Mouse (Mus musculus) adrenal gland, postnatal 4 days (tissue): Measurements from ENCODE around the gene Acyp2. TPM values are rescaled to one million over a fixed set of nuclear protein-coding genes. Genes with fewer than 3 reads are reported as not detected.
A peak's percentile ranks its signal among the peaks of the same experiment; 100 is the strongest.

Source experiments
- DNase-seq, 2 experiments: peaks; one replicate each; pipeline ENCODE4 v3.0.0; 2021 to 2022; ENCODE audit warnings: low spot score in 2 of 2, mixed read lengths in 2 of 2
- total RNA-seq, 2 experiments: library from RNA; stranded (reverse); gene quantifications; 2 replicates each; pipeline ENCODE4 v1.2.3; 2021

The Acyp2 gene
- total RNA-seq, 2 experiments from 2014 or later, result 17.3 to 21.0 TPM

- DNase-seq, result no peak
These were observed 52.1 kb downstream of the Acyp2 start for GRCm38 (mm10) chr11:30597259-30597658.

DNA sequence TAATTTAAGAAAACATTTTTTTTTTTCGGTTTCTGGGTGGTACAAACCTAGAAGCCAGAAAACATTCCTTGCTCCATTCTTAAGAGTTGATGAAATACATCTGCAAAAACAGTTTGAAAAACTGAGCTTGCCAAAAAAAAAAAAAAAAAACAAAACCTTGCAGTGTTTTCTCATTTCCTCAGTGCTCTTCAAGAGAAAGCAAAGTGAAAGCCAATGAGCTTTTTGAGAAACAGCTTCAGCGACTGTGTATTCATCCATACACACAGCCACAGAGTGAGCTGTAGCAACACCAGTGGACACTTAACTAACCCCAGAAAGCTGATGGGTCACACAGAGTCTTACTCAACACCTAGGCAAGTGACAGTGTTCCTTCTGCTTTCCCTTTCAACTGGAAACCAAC lies 69.4 kb downstream of the Acyp2 start:
- no peak for DNase-seq

DNA sequence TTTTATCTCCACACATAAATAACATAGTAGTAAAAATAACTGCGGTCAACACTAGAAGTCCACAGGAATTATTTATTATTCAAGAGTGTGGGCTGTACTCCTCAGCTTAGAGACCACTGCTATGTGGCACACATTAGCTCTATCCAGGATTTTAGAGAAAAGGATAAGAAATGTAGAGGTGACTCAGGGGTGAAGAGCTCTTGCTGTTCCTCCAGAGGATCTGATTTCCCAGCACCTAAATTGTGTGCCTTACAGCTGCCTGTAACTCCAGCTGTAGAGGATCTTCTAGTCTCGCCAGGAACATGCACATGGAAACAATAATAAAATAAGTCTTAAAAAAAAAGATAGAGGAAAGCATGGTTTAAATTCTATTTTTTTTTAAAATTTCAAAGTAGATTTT lies 70.5 kb downstream of the Acyp2 start:
- no peak for DNase-seq

DNA sequence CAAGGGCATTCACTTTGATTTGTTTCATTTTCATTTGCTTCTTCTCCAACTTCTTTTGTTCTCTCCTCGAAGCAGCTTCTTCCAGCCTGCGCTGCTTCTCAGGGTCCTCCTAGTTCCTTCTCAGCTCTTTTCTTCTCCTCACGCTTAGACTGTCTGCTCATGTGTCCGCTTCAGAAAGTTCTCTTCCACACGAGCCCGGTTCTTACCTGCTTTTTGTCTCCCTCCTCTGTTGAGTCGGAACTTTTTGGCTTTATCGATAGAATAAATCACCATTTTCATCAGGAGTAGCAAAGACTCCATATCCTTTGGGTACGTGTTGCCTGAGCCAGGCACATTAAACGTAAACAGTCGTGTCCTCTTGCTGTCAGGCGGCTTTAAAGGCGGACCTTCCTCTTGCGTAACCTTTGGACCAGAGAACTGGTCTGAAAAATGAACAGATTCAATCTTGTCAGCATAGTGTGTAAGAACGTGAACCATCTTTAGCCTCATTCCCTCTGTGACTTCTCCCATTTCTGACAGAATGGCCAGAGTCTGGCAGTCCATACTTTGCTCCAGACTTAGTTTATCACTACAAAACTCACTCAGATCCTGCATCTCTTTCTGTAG lies 76.5 kb downstream of the Acyp2 start:
- no peak for DNase-seq

GRCm38 (mm10) chr11:30570568-30570967 lies 78.8 kb downstream of the Acyp2 start:
- no peak for DNase-seq

GRCm38 (mm10) chr11:30560215-30560614 lies 89.2 kb downstream of the Acyp2 start:
- no peak for DNase-seq

GRCm38 (mm10) chr11:30553408-30553807 lies 96.0 kb downstream of the Acyp2 start:
- DNase-seq, result no peak

DNA sequence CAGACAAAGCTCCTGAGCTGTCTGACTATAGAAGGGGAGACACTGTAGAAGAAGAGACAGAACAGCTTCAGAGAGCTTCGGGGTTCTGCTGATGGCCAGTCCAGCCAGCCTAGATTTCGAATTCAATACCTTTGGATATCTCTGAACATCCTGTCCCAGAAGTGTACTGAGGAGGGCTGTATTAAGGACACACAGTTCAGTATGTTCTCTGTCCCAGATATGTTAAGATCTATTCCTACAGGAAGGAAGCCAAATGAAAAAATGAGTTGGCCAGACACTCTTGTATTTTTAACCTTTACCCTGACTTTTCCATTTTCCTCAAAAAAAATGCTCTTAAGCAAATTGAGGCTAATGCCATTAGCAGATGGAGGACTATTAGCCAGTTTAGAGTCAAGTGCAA lies 132.3 kb downstream of the Acyp2 start:
- DNase-seq, result no peak

DNA sequence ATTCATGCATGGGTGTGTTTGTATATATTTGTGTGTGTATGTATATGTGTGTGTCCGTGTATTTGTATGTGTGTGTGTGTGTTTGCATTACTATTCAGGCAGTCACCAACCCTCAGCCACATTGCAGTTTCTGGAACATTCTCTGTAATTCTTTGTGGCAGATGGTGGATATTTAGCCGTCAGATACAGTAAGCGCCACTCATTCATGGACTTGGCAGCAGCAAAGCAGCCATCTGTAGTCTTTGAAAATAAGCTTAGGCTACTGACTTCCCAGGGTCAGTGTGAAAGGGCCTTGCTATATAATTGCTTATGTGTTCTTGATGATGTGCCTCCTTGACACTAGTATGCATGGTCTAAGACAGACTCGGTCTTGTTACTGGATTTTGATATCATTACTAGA lies 141.2 kb downstream of the Acyp2 start:
- no peak for DNase-seq

DNA sequence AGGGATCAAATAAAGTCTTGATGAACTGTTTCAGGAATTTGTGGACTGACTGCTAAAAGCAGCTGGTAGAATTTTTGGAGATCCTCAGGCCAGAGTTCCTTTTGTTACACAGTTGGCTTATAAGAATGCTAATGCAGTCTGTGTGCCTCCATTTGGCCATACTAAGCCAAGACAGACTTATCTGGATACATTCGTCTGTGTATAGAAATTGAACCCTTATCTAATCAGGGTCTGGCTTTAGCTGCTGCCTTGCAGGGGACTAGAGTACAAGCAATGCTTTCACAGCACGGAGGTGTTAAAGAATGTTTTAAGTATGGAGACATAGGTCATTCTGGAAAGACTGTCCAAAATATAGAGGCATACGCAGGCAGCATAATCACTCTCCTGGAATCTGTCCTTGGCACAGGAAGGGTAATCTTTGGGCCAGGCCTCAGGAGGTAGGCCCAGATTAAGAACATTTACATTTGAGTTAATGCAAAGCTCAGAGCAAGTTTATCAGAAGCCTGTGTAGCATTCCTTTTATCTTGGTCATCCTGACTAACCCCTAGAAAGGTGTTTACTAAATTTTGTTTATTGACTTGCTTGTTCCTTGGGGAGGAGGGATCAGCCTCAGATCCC lies 150.5 kb downstream of the Acyp2 start:
- DNase-seq, result no peak

DNA sequence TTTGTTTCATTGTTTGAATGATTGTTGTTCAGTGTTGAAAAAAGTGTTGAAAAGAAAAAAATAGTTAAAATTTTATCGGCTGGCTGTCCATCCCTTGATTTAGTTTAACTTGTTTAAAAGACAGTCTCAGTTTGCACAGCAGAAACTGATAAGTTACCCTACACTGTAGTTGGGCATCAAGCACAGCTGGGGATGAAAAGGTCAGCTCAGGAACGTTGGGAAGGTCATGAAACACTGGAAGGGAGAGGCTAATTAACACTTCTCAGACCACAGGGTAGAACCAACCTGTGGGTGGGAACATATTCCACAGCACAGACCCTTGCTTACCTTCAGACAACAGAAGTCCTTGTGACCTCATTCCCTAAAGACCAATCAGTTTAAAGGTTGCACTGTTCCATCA lies 152.2 kb downstream of the Acyp2 start:
- no peak for DNase-seq

GRCm38 (mm10) chr11:30491515-30492260 lies 157.7 kb downstream of the Acyp2 start:
- DNase-seq, result no peak

DNA sequence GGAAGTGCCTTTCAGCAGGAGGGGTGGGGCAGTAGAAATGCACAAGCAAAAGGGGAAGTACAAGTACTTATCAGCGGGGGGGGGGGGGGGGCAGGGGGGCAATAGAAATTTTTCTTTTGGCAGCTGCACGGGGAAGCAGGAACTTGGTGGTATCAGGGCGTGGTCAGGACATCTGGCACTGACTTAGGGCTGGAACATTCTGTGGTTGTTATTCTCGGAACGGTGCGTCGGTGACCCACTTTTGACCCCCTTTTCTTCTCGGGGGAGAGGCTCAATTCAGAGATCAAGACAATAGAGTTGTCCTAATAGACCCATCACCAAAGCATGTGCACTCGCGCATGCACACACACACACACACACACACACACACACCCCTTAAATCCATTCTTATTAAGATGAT lies 161.2 kb downstream of the Acyp2 start:
- DNase-seq, result no peak

DNA sequence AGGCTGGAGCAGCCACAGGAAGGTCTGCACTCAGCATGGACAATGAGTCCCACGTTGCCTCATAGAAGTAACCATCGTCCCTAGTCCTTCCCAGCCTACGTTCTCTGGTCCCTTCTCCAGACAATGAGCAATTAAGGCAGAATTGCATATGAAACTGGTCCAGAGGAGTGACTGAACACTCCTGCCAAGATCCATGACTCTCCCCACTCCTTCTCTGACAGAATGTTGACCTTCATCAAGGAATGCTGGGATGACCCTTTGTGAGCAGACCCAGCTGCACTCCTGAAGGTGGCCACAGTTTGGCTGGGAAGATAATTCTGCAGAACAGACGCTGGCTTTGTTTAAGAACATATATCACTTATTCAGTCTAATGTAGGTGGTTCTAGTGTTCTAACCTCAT lies 166.1 kb downstream of the Acyp2 start:
- DNase-seq, result no peak

DNA sequence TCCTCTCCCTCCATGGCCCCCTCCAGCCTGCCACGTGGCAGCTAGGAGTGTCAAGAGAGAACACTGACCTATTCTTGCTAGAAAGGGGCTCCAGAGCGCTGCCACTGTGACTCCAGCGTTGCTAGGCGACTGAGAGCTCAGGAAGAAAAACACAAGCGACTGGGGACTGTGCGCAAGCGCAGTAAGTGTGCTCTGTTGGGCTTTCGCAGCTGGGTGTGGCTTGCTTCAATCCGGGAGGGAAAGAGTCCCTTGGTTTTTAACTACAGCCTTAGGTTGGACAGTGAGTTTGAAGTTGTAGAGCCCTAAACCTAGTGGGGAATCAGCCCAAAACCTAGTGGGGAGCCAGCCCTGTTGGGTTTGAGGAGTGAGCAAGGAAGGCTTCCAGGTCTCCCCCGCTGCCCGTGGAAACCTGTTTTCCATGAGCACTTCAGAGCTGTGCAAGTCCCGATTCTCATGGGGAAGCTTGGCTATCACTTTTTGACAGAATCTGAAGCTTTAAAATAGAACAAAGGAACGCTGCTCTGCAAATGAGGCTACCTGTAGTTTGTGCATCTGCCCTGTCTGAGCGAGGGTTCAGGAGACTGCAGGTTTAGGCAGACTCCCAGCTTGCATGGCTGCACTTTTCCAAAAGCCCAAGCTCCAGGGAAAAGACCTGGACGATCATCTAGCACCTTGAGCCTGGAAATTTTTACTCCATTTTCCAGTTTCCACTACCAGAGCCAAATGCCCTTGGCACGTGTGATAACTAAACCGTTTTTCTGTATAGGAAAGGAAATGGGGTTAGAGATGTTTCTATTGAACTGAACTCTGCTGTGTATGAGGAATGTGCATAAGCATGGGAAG lies 177.4 kb downstream of the Acyp2 start, which contains the start of gene 4930505A04Rik:
TSS of gene 4930505A04Rik (minus strand) at position 77 of the 843 bp plus-strand sequence.
- peak; percentile 42 to 57 for DNase-seq

- DNase-seq, result no peak
These were observed 178.2 kb downstream of the Acyp2 start for GRCm38 (mm10) chr11:30471187-30471586.

Other genes starting within 250 kb of the Acyp2 start
- under 1 TPM in 1 of 2 experiments, not detected in 1; 0.34 TPM for gene 4930505A04Rik, start 177.8 kb downstream of the Acyp2 start, total RNA-seq
- gene Psme4, start 122.1 kb upstream of the Acyp2 start, total RNA-seq, result 10 to 100 TPM; 64.5 to 70.9 TPM
- gene Gpr75, start 235.8 kb upstream of the Acyp2 start, total RNA-seq, result 1 to 10 TPM; 1.1 to 1.2 TPM
- gene Asb3, start 235.8 kb upstream of the Acyp2 start, total RNA-seq, result 10 to 100 TPM; 15.0 to 18.0 TPM